Mouse (Mus musculus): Measurements from ENCODE around the gene Crybg3.
"Not testable (repeated sequence)": the region's sequence is repeated elsewhere in the genome, so short reads cannot be mapped to it uniquely, and the experiment has no call there.

Gene Crybg3

GRCm38 (mm10) chr16:59487975-59488548 is 112.7 kb downstream of the Crybg3 start:
- CTCF ChIA-PET = interaction anchor here in 1 of 4 experiments (1.2 kb wide), 1 partner anchor 13 kb away, joined by 3 read pairs; no protein-coding TSS in a partner anchor
- POLR2A ChIA-PET = interaction anchor here in 1 of 4 experiments (1.3 kb wide), 1 partner anchor 16 kb away, joined by 4 read pairs; the partner anchor contains the start of gene Riox2

GRCm38 (mm10) chr16:59487239-59487638 is 113.5 kb downstream of the Crybg3 start:
- POLR2A ChIA-PET = no interaction called here
- CTCF ChIA-PET = interaction anchor here in 2 of 4 experiments (0.7 to 1.2 kb wide), 2 partner anchors 12 kb away, joined by 3 read pairs; no protein-coding TSS in a partner anchor

- ChIA-PET CTCF (no interaction called here), POLR2A (no interaction called here)
Measured at GRCm38 (mm10) chr16:59477955-59478354, 122.8 kb downstream of the Crybg3 start.

GRCm38 (mm10) chr16:59474788-59475187 is 126.0 kb downstream of the Crybg3 start:
- POLR2A ChIA-PET = interaction anchor here in 3 of 4 experiments (0.6 to 1.1 kb wide), 4 partner anchors 19 to 142 kb away, joined by 3 to 5 read pairs (median 3); partner anchors contain the start of gene Crybg3 (in 1 of the 3)

GRCm38 (mm10) chr16:59472546-59472945 is 128.2 kb downstream of the Crybg3 start:
- CTCF ChIA-PET = interaction anchor here in 2 of 4 experiments (1.3 to 1.6 kb wide), 2 partner anchors 144 to 145 kb away, joined by 11 read pairs; no protein-coding TSS in a partner anchor

More at GRCm38 (mm10) chr16:59474788-59475187, 126.0 kb downstream of the Crybg3 start:
- CTCF ChIA-PET = interaction anchor here (0.6 to 2.2 kb wide), 21 partner anchors 8 to 164 kb away, joined by 3 to 26 read pairs (median 4); partner anchors contain the start of gene Arl6 (in 1 of the 4)

GRCm38 (mm10) chr16:59471637-59472278 is 129.0 kb downstream of the Crybg3 start, which contains the start of gene Riox2:
Gene Riox2 (plus strand): TSS chr16:59471775.
- POLR2A ChIA-PET = interaction anchor here in 3 of 4 experiments (0.6 to 1.7 kb wide), 12 partner anchors 11 to 167 kb away, joined by 3 to 12 read pairs (median 4); partner anchors contain the start of gene Arl6 (in 2 of the 3)
- CTCF ChIA-PET = interaction anchor here in 3 of 4 experiments (0.5 to 1.6 kb wide), 4 partner anchors 129 to 827 kb away, joined by 3 to 11 read pairs (median 7); partner anchors contain the start of gene Crybg3 (in 1 of the 3)

More at GRCm38 (mm10) chr16:59472546-59472945, 128.2 kb downstream of the Crybg3 start:
- POLR2A ChIA-PET = interaction anchor here in 3 of 4 experiments (0.6 to 1.7 kb wide), 9 partner anchors 12 to 167 kb away, joined by 3 to 12 read pairs (median 4); partner anchors contain the start of gene Arl6 (in 2 of the 3)

GRCm38 (mm10) chr16:59469846-59470245 is 130.9 kb downstream of the Crybg3 start:
- ChIA-PET POLR2A (no interaction called here), CTCF (no interaction called here)

GRCm38 (mm10) chr16:59463973-59464372 is 136.8 kb downstream of the Crybg3 start:
- ChIA-PET POLR2A (no interaction called here), CTCF (no interaction called here)

- CTCF ChIA-PET = no interaction called here
- POLR2A ChIA-PET = no interaction called here
Measured at GRCm38 (mm10) chr16:59463567-59463966, 137.2 kb downstream of the Crybg3 start.

- CTCF ChIA-PET, POLR2A ChIA-PET: not testable (repeated sequence)
Measured at GRCm38 (mm10) chr16:59459259-59459861, 141.4 kb downstream of the Crybg3 start.

- ChIA-PET POLR2A (no interaction called here), CTCF (no interaction called here)
Measured at GRCm38 (mm10) chr16:59451813-59452212, 149.0 kb downstream of the Crybg3 start.

GRCm38 (mm10) chr16:59449092-59449491 is 151.7 kb downstream of the Crybg3 start:
- ChIA-PET POLR2A (interaction anchor here in 2 of 4 experiments (0.6 to 1.0 kb wide), 3 partner anchors 12 to 171 kb away, joined by 3 to 6 read pairs (median 3); no protein-coding TSS in a partner anchor), CTCF (interaction anchor here in 2 of 4 experiments (0.5 to 1.6 kb wide), 5 partner anchors 26 to 190 kb away, joined by 3 to 17 read pairs (median 4); partner anchors contain the start of gene Arl6 (in 1 of the 2))

- ChIA-PET CTCF (interaction anchor here in 3 of 4 experiments (1.0 to 1.6 kb wide), 4 partner anchors 169 to 191 kb away, joined by 3 to 8 read pairs (median 4); partner anchors contain the start of gene Arl6 (in 1 of the 3)), POLR2A (no interaction called here)
Measured at GRCm38 (mm10) chr16:59448181-59448580, 152.6 kb downstream of the Crybg3 start.

- ChIA-PET CTCF (no interaction called here), POLR2A (no interaction called here)
Measured at GRCm38 (mm10) chr16:59444880-59445559, 155.8 kb downstream of the Crybg3 start.

All from embryonic stem cell, embryonic (primary cell).